Mouse (Mus musculus) heart, embryonic 15.5 days (tissue): ENCODE data around the gene Cbarp. TPM values are rescaled to one million over a fixed set of nuclear protein-coding genes. Genes with fewer than 3 reads are reported as not detected.

Experiments used
- ATAC-seq: fragments of 200-750 bp; cut with Nextera tagmentation; replicated peaks from 2 replicates; pipeline ENCODE4 v1.8.0; 2017; ENCODE audit warnings: low read depth, moderate TSS enrichment; ENCODE audit not compliant: insufficient number of reproducible peaks, insufficient read depth, low FRiP score
- H3K27ac ChIP-seq: fragments of 300-500 bp; sonication (generic); 2 replicates; pipeline ENCODE4 v1.5.1; 2015; ENCODE audit warnings: mild to moderate bottlenecking, inconsistent platforms
- H3K27me3 ChIP-seq: fragments of 300-500 bp; sonication (generic); 2 replicates; pipeline ENCODE4 v1.6.1; 2015; ENCODE audit warnings: inconsistent platforms
- H3K36me3 ChIP-seq: fragments of 300-500 bp; sonication (generic); 2 replicates; pipeline ENCODE4 v1.6.1; 2015; ENCODE audit warnings: mild to moderate bottlenecking, inconsistent platforms
- H3K4me1 ChIP-seq: fragments of 300-500 bp; sonication (generic); replicated peaks from 2 replicates; pipeline ENCODE4 v1.6.1; 2015; ENCODE audit warnings: inconsistent platforms
- H3K4me2 ChIP-seq: fragments of 300-500 bp; sonication (generic); 2 replicates; pipeline ENCODE4 v1.6.1; 2015; ENCODE audit warnings: inconsistent platforms, mild to moderate bottlenecking, moderate library complexity
- H3K4me3 ChIP-seq: fragments of 300-500 bp; sonication (generic); 2 replicates; pipeline ENCODE4 v1.5.1; 2015; ENCODE audit warnings: mild to moderate bottlenecking, inconsistent platforms
- H3K9ac ChIP-seq: fragments of 300-500 bp; sonication (generic); 2 replicates; pipeline ENCODE4 v1.6.1; 2015; ENCODE audit warnings: mild to moderate bottlenecking, inconsistent platforms
- H3K9me3 ChIP-seq: fragments of 300-500 bp; sonication (generic); replicated peaks from 2 replicates; pipeline ENCODE4 v1.6.1; 2016; ENCODE audit warnings: inconsistent platforms
- WGBS: fragments of 180-500 bp; shearing (Covaris S2); methylation state at CpG from one replicate; pipeline ENCODE4 v1.1.7; 2015; ENCODE audit warnings: mixed read lengths; 5-methylcytosine and 5-hydroxymethylcytosine counted together
- polyA plus RNA-seq: library from polyadenylated mRNA; unstranded; fragments of >200 nt; fragmentation: Nextera tagmentation; extraction: Ambion mirVana; gene quantifications from 2 replicates; pipeline ENCODE4 v1.2.1, GENCODE M21; 2015

The Cbarp gene
- polyA plus RNA-seq, 1 experiment from 2014 or later = 1.7 TPM

DNA sequence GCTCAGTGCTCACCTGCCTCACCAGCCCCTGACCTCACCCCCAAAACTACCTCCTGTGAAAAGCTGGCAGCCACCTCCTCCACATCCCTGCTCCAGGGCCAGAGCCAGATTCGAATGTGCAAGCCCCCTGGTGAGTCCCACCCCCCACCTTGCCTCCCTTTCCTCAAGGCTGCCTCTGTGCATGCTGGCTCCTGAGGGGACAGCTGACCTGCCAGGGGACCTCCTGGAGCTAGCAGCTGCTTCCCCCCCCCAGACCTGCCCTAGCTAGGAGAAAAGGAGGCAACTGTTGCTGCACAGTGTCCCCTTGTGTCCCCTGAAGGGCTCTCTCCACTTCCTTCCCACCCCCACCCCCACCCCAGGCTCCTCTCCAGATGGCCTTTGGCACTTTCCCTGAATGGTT lies 14.6 kb upstream of the Cbarp start:
- Histone ChIP-seq H3K4me2 (no peak overlapping the region), H3K4me3 (no peak overlapping the region), H3K9me3 (no peaks in the 10 kb centered on the region), H3K4me1 (peaks cover 85% of the 10 kb centered on the region), H3K27me3 (no peaks in the 10 kb centered on the region), H3K9ac (no peak overlapping the region), H3K27ac (peak overlapping the region; percentile 44), H3K36me3 (peaks cover 53% of the 10 kb centered on the region)
- ATAC-seq = no peak
- WGBS = 59% methylated on average over 1 of the region's 1 CpGs

DNA sequence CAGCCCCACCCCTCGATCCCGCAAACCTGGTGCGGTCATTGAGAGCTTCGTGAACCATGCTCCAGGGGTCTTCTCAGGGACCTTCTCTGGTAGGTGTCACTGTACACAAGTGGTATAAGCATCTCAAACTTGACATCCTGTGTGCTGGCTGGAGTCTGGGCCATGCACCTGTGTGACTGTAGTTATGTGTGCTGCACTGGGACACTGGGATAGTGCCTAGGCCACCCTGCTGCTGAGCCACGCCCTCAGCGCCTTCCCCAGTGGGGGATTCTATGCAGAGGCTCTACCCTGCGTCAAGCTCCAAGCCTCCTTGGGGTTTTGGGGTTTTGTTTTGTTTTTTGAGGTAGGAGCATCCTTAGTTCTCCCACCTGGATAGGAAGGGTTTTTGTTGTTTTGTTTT lies 13.7 kb upstream of the Cbarp start:
- Histone ChIP-seq H3K9ac (peak overlapping the region; percentile 82; the same call in 1 of the 2 replicates), H3K36me3 (peaks cover 53% of the 10 kb centered on the region), H3K9me3 (no peaks in the 10 kb centered on the region), H3K27me3 (no peaks in the 10 kb centered on the region), H3K4me1 (peaks cover 79% of the 10 kb centered on the region), H3K27ac (0 out of 2 replicates have a peak overlapping the region, but pooled peaks have one; percentile 18), H3K4me3 (no peak overlapping the region), H3K4me2 (no peak overlapping the region)
- ATAC-seq = no peak
- WGBS = 89% methylated on average over 7 of the region's 7 CpGs

DNA sequence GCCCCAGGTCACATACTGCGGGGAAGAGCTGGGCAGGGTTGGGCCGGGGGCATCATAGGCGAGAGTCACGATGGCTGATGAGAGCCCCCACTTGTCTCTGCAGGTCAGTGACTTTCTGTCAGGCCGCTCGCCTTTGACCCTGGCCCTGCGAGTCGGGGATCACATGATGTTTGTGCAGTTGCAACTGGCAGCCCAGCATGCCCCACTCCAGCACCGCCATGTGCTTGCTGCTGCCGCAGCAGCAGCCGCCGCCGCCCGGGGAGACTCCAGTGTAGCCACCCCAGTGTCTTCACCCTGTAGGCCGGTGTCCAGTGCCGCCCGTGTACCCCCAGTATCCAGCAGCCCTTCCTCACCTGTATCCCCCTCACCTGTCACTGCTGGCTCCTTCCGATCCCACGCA lies 13.1 kb upstream of the Cbarp start:
- Histone ChIP-seq H3K9ac (peak overlapping the region; percentile 82; the same call in 1 of the 2 replicates), H3K36me3 (peaks cover 53% of the 10 kb centered on the region), H3K9me3 (no peaks in the 10 kb centered on the region), H3K4me2 (no peak overlapping the region), H3K4me3 (no peak overlapping the region), H3K27me3 (no peaks in the 10 kb centered on the region), H3K27ac (peak overlapping the region; percentile 100), H3K4me1 (peaks cover 73% of the 10 kb centered on the region)
- WGBS = 82% methylated on average over 19 of the region's 19 CpGs
- ATAC-seq = no peak

DNA sequence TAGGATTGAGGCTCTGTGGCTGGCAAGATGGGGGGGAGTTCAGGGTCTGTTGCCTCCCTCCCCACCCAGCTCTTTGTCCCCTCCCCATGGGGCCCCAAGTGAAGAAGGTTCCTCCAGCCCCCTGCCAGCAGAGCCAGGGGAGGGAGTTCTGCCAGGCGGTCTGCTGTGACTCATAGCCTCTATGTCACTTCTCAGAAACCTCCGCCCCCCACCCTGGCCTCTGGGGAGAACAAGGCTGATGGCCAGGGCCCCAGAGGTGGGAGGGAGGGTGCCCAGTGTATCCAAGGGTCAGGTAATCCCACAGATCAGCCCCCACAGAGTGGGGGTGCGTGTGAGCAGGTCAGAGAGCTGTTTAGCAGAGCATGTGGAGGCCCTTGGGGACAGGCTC lies 12.2 kb upstream of the Cbarp start:
- H3K27ac ChIP-seq = peak overlapping the region; percentile 100
- no peak for ATAC-seq
- H3K4me2 ChIP-seq = peak overlapping the region; percentile 80
- peak overlapping the region; percentile 76 for H3K4me3 ChIP-seq
- H3K9ac ChIP-seq = peak overlapping the region; percentile 82
- H3K4me1 ChIP-seq = peaks cover 65% of the 10 kb centered on the region
- H3K9me3 ChIP-seq = no peaks in the 10 kb centered on the region
- 36% methylated on average over 3 of the region's 3 CpGs for WGBS
- H3K36me3 ChIP-seq = peaks cover 53% of the 10 kb centered on the region
- no peaks in the 10 kb centered on the region for H3K27me3 ChIP-seq

DNA sequence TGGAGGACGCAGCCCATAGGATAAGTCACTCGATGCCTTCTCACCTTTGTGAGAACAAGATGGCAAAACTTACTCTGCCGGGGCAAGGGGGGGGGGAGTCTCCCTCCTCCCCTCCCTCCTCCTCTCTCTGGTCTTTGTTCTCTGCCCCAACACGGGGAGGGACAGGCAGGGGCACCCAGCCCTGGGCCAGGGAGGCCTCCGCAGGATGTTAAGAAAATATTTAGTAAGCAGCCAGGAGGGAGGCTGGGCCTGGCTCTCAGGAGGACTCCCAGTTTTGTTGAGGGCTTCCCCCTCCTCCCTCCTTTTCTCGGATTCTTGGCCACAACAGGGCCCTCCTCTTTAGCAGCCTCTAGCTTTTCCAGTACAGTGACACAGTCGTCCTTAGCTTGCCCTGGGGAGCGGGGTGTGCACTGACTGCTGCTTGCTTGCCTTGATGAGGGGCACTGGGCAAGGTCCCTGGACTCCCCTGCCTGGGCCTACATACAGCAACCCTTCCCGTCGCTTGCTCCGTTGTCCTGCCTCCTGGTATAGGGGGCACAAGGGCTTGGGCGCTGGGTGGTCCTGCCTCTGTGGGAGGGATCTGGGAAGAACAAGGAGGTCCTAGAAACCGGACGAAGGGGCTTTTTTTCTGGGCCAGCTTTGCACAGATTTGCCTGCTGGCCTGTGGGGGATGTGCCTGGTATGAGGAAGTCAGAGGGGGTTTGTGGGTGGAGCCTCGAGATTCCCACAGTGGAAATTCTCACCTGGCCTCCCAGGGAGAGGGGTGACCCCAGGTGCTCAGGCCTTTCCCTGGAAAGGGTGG lies 11.6 kb upstream of the Cbarp start:
- Histone ChIP-seq H3K4me3 (peak overlapping the region; percentile 76), H3K9ac (peak overlapping the region; percentile 82), H3K36me3 (peaks cover 50% of the 10 kb centered on the region), H3K27ac (peak overlapping the region; percentile 100), H3K9me3 (no peaks in the 10 kb centered on the region), H3K4me1 (peaks cover 66% of the 10 kb centered on the region), H3K4me2 (peak overlapping the region; percentile 80), H3K27me3 (no peaks in the 10 kb centered on the region)
- no peak for ATAC-seq
- WGBS = 8% methylated on average over 15 of the region's 15 CpGs

DNA sequence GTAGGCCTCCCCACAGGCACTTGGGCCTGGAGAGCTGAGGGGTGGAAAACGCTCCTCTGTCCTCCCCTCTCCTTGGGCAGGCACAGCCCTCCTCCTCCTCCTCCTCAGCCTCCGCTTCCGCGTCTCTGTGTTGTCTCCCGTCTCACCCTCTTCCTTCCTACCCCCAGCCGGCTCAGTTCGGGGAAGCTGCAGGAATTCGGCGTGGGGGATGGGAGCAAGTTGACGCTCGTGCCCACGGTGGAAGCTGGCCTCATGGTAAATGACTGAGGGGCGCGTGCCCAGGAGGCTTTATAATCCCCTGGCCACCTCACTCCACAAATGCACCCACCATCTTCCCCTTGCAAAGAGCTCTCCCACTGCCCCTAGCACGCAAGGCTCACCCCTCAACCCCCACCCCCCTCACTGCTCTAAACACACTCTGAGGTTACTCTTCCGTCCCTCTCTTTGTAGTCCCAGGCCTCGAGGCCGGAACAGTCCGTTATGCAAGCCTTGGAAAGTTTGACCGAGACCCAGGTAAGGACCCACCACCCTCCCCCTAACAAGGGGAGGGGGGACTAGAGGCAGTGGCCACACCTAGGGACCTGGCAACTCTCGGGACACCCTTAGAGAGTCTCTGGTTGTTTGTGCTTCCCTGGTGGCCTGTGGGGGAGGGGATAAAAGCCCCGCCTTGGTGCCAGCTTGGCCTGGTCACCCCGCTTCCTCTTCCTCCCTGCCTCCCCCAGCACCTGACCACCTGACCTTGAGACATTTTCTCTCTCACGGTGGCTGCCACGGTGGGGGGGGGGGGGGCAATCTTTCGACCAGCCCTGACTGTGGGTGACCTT lies 10.8 kb upstream of the Cbarp start:
- Histone ChIP-seq H3K27me3 (no peaks in the 10 kb centered on the region), H3K9ac (peak overlapping the region; percentile 82), H3K4me1 (peaks cover 66% of the 10 kb centered on the region), H3K36me3 (peaks cover 43% of the 10 kb centered on the region), H3K9me3 (no peaks in the 10 kb centered on the region), H3K4me3 (peak overlapping the region; percentile 76), H3K4me2 (peak overlapping the region; percentile 80), H3K27ac (peak overlapping the region; percentile 100)
- ATAC-seq = no peak
- WGBS = under 1% methylated on average over 26 of the region's 26 CpGs

DNA sequence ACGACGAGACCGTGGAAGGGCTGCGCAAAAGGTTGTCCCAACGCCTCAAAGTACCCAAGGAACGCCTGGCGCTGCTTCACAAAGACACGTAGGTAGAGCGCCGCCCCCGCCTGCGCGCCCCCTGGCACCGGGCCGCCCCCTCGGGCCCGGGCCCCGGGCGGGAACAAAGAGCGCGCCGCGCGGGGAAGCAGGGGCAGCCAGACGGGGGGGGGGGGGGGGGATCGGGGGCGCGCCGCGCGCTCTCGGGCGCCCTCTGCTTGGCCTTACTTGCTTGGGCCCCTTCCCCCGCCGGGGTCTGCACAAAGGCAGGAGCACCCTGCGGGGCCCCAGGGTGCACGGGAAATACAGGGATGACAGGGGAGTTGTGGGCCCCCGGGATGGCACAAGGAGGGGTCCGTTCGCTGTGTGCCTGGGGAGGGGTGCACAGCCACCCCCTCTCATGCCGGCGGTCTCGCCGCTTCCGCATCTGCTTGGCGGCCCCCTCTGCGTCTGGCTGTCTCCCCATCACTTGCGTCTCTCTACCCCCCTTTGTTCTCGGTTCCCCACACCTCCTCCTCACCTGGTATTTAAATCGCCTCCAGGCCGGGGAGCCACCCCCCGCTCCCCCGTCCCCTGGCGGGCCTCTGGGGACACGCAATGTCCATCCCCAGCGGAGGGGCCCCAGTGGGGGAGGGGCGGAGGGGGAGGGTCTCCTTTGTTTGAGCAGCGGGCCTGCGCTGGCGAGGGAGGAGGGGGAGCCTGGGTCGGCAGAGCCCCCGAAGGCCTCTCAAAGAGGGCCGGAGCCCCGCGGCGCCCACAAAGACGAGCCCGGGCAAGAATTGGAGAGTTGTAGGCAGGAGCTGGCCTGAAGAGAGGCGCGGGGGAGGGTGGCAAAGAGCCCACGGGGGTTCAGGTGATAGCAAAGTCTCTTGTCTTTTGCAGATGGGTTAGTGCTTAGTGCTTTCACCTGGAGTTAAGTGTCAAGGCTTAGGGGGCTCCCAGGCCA lies 9.9 kb upstream of the Cbarp start:
- H3K36me3 ChIP-seq = peaks cover 42% of the 10 kb centered on the region
- WGBS = under 1% methylated on average over 42 of the region's 71 CpGs
- H3K9me3 ChIP-seq = no peaks in the 10 kb centered on the region
- H3K27ac ChIP-seq = peak overlapping the region; percentile 100
- no peaks in the 10 kb centered on the region for H3K27me3 ChIP-seq
- H3K4me1 ChIP-seq = peaks cover 66% of the 10 kb centered on the region
- H3K4me3 ChIP-seq = peak overlapping the region; percentile 76
- no peak for ATAC-seq
- H3K4me2 ChIP-seq = peak overlapping the region; percentile 80
- peak overlapping the region; percentile 82 for H3K9ac ChIP-seq

DNA sequence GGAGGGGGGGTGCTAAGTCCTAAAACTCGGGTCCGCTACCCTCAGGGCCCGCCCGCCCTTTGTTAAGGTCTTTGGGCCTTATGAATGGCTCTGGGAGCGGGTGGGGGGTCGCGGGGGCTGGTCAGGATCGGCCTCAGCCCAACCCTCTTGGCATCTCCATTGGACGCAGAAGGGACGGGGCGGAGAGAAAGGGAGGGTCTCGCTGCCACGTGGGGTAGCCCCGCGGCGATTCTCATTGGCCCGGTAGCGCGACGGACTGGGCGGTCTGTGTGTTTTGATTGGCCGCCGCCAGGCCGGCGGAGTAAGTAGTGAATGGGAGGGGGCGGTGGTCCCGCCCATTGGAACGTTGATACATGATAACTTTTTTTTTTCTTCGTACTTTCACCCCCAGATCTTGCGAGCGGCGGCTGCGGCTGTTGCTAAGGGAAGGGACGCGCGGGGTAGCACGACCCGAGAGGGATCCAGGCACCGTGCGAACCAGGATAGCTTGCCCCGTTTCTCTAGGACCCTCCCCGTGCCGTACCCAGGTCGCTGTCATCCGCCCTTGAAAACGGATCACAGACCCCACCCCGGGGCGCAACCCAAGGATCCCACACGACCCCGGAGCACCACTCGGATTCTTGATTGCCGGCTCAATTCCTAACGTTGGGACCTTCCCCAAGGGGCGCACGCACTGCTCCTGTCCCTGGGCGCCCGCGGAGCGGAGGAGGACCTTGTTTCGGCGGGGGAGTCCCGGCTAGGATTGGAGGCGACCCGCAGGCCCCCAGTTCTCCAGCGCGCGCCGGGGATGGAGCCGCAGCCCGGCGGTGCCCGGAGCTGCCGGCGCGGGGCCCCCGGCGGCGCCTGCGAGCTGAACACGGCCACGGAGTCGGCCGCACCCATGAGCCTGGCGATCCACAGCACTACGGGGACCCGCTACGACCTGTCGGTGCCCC lies 8.9 kb upstream of the Cbarp start:
- Histone ChIP-seq H3K36me3 (peaks cover 42% of the 10 kb centered on the region), H3K4me1 (peaks cover 66% of the 10 kb centered on the region), H3K27ac (peak overlapping the region; percentile 100), H3K9ac (peak overlapping the region; percentile 86), H3K4me2 (peak overlapping the region; percentile 80), H3K4me3 (peak overlapping the region; percentile 76), H3K9me3 (no peaks in the 10 kb centered on the region), H3K27me3 (no peaks in the 10 kb centered on the region)
- WGBS = under 1% methylated on average over 79 of the region's 88 CpGs
- peak; percentile 82 for ATAC-seq

DNA sequence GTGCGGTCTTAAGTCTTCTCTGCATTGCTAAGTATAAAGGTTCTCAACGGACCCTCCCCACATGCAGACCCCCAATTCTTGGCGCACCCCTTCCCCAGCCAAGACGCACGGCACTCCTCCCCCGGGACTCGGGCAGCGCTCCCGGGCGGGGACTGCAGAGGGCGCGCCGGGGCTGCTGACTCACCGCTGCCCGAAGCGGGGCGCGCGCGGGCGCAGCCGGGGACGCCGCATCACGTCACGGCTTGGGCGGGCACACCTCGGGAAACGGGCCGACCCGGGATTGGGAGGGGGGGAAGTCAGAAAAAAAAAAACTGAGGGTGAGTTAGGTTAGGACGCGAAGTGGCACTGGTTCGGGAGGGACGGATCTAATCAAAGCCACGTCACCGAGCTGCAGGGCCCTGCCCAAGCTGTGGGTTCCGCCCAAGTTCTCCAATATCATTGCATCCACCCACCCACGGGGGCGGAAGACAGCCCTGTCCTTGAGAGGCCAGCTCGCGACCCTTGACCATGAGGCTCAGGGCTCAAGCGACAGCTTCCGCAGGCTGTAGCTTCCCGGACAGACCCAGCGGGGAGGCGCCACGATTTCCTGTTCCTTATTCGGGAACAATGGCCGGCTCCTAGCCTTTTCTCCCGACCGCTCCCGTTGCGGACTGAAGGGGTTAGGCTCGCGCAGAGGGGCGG lies 8.1 kb upstream of the Cbarp start:
- WGBS = under 1% methylated on average over 57 of the region's 57 CpGs
- H3K9me3 ChIP-seq = no peaks in the 10 kb centered on the region

More for the DNA sequence above, 8.1 kb upstream of the Cbarp start:
- H3K9ac ChIP-seq = peak overlapping the region; percentile 86
- H3K27me3 ChIP-seq = no peaks in the 10 kb centered on the region
- H3K4me3 ChIP-seq = peak overlapping the region; percentile 76
- peak overlapping the region; percentile 100 for H3K27ac ChIP-seq
- H3K4me1 ChIP-seq = peaks cover 66% of the 10 kb centered on the region
- peak overlapping the region; percentile 80 for H3K4me2 ChIP-seq
- peak; percentile 50 for ATAC-seq
- peaks cover 42% of the 10 kb centered on the region for H3K36me3 ChIP-seq
